Mouse (Mus musculus): ENCODE measurements around the gene Sh2d3c.

Sh2d3c gene

DNA sequence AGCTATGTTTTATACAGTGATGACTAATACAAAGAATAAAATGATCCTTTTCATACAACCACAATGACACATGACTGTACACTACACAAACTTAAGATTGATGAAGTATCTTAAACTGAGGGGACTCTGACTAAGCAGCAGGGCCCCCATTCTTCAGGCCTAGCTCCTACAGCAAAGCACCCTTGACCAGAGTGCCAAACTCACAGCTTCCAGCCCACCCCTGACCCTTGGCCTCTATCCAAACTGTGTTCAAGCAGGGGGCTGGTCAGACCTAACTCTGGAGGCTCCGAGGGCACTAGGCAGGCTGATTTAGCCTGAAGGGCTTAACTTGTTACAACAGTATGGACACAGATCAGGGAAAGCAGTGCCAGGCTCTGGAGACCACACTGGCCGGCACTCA lies 67.7 kb downstream of the Sh2d3c start:
- no peak for DNase-seq (ENCODE audit: low spot score in 2 of 2)

DNA sequence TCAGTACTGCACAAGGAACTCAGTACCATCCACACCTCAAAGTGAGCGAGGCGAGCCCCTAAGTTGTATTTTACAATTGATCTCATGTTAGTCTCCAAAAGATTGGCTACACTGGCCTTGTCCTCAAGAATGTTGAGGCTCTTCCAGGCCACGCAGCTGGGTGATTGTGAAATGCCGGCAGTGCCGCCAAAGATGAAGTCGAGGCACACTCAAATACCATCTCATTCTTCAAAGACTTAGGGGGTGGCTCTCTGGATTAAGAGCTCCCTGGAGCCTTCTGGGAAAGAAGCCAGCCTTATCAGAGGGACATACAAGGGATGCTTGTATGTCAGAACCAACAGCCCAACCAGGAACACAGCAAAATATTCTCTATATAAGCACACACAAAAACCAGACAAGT lies 70.4 kb downstream of the Sh2d3c start:
- no peak for DNase-seq (ENCODE audit: low spot score in 2 of 2)

GRCm38 (mm10) chr2:32795748-32796418 lies 75.0 kb downstream of the Sh2d3c start:
- DNase-seq (ENCODE audit: low spot score in 2 of 2), result no peak

DNA sequence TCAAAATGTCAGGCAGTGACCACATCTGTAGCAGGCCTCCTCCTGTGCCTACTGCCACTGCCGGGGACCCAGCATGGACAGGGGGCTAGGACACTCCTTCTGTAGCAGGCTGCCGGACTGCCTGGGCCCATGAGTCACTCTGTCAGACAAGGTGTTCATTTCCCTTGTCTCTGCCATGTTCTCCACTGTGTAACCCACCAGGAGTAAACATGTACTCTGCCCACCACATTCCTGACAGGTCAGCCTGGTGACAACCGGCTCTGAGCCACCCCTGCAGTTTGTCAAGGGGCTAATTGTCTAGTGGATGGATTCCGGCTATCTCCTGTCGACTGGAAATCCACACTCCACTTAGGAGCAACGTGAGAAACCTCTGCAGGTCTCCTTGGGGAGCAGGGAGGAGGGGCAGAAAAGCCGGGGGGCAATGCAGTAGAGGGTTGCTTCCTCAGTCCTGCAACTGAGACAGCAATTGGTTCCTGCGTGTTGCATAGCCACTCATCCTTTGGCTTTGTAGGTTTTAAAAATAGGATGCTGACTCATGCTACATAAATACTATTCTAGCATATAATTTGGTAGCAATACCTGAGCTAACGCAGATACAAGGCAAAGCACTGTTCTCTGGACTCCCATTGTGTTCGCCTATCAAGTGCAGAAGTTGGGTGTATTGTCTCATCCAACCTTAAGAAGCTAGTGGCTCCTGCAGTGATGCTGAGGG lies 77.6 kb downstream of the Sh2d3c start:
- DNase-seq (ENCODE audit: low spot score in 2 of 2), result no peak

Measured in natural killer cell, adult 2 months (primary cell).